Mouse (Mus musculus): ENCODE results near the gene Hadha.

The Hadha gene

DNA sequence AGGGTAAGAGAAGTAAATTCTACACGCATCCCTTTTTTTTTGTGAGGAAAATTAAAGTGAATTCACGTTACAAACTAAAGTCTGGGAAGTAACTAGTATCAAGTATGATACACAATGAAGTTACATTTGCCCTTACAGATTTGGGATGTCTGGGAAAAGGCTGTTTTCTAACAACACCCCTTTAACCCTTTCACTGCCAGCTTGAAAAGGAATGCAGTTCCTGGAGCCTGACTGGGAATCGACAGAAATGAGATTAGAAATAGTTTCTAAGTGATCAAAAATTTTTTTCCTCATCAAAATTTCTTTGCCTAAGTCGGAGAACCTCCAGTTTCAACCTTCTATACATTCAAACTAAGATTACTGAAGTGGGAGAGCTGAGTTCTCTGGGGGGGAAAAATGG is 949 bp downstream of the Hadha start:
- DNase-seq (ENCODE audit: low read depth, low spot score): peak; percentile 65

DNA sequence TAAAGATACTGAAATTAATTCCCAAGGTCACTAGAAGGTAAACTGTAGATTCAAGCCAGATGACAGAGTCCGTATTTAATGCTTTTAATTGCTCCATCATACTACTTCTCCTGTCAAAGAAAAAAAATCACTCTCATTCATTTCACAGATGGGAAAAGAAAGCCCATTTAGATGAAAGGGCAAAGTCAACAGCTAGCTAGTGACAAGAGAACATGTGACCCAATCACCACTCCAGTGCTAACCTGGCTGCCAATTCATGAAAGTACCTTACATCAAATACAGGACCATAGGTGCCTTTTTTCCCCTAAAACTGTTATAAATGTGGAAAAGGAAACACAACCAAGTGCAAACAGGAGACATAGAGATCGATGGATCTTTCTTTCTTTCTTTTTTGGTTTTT is 1.7 kb downstream of the Hadha start:
- DNase-seq (ENCODE audit: low read depth, low spot score): no peak

DNA sequence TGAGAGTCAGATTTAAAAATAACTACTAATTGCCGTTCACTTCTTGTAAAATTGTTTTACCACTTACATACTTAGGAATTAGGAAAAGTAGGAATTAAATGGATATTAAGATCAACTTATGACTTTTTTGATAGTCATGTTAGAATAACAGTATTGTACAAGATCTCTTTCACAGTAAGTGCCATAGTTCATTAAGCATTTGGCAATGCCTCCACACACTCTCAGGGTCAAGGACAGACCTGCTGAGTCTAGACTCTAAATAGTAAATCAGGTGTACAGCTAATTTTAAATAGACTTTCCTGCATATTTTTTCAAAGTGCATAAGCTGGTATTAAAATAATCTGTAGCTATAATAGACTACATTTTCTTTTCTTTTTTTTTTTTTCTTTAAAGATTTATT is 2.5 kb downstream of the Hadha start:
- DNase-seq (ENCODE audit: low read depth, low spot score): no peak

DNA sequence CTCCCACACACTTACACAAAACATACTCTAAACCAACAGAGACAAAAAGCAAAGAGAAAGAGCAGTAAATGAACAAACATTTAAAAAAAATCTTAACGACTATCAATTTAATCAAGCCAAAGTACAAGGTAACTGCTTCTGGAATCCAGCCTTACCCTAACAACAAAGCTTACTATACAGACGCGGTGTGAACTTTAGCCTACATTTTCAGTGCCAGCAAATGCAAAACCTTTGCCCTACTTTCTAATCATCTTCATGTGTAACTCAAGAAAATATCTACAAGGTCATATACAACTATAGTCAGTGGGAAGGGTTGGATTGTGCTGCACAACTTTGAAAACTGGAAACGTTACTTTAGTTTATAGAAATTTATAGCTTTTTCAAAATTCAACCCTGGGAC is 3.0 kb downstream of the Hadha start:
- no peak for DNase-seq (ENCODE audit: low read depth, low spot score)

- no peak for DNase-seq (ENCODE audit: low read depth, low spot score)
These were observed 6.6 kb downstream of the Hadha start for GRCm38 (mm10) chr5:30148133-30148920.

GRCm38 (mm10) chr5:30146526-30146925 is 8.4 kb downstream of the Hadha start:
- no peak for DNase-seq (ENCODE audit: low read depth, low spot score)

- DNase-seq (ENCODE audit: low read depth, low spot score): no peak
These were observed 16.8 kb downstream of the Hadha start for GRCm38 (mm10) chr5:30138193-30138592.

DNA sequence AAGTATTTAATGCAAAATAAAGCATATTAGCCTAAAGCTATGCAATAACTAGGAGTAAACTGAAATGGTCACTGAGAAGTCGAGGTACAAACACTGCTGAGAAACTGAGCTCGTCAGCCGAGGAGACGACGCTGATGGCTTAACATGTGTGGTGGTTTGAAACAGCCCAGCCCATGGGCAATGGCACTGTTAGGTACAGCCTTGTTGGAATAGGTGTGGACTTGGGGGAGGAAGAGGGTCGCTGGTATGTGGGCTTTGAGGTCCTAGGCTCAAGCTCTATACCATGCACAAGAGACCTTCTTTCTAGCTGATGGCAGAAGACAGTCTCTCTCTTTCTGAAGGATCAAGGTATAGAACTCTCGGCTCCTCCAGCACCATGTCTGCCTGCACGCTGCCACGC is 17.7 kb downstream of the Hadha start:
- DNase-seq (ENCODE audit: low read depth, low spot score): no peak

DNA sequence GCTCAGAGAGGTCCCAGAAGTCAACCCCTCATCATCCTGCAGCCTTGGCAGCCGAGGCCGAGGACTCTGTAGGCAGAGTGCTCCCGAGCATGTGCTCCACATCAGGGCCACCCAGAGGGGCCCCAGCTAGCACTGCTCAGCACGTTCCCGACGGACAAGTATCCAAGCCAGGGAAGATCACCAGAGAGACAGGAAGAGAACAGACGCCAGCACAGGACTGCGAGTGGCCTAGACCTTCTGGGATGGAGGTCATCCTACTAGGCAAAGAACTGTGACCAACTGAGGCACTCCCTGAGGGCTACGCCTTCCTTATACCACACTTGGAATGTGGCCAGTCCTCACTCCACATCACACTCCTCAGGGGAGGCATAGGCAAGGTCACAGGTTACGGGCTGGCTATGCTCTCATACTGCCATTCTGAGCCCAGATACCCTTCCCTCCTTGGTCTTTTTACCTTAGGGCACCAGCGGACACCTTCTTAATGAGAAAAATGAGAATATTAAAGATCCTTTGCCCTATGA is 19.2 kb downstream of the Hadha start:
- no peak for DNase-seq (ENCODE audit: low read depth, low spot score)

DNA sequence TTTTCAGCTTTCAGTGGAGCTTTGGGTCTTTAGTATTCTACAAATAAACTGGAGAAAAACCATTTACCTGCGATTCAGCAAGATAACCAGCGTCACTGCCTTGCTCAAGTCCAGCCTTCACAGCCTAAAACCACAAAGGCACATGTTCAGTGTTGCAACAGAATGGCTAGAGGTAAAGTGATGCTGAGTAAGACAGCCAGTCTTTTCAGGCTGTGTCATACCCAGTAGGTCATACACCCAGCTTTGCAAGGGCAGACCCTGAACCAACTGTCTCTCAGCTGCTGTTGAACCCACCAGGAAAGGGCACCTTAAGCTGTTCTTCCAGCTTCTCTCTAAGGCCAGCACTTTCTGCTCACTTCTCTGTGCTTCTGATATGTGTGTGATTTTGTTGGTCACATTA is 22.8 kb downstream of the Hadha start:
- no peak for DNase-seq (ENCODE audit: low read depth, low spot score)

DNA sequence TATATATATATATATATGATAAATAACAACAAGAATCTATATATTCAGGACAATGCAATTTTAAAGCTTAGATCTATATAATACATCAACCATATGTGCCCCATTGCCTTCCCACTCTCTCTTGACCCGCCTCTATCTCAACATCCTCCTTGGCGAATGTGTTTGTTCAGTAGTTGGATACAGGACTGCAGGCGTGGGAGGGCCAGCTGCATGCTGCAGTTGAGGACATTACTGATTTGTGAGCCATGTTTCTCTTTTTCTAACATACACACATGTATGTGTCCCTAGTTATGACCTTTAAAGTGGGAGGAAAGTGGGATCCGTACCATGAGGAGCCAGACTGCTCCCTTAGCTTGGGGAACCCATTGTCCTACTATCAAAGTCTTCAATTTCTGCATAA is 23.7 kb downstream of the Hadha start:
- no peak for DNase-seq (ENCODE audit: low read depth, low spot score)

DNA sequence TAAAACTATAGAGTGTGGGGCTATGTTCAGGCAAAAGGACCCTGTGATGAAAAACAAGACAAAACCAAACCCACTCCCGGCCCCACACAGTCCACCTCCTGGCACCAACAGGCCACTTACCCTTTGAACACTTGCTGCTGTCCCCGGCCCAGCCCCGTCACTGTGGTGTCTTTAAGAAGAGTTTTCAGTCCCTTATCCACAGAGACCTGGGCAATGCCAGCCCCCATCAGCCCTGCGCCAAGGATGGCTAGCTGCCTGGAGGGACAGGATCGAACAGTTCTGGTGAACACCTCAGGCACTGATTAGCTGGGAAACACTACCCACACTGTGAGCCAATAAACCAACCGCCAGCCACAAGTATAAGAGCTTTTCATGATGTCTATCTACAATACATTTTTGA is 26.3 kb downstream of the Hadha start:
- DNase-seq (ENCODE audit: low read depth, low spot score): no peak

- DNase-seq (ENCODE audit: low read depth, low spot score): no peak
These were observed 26.9 kb downstream of the Hadha start for GRCm38 (mm10) chr5:30127921-30128597.

DNA sequence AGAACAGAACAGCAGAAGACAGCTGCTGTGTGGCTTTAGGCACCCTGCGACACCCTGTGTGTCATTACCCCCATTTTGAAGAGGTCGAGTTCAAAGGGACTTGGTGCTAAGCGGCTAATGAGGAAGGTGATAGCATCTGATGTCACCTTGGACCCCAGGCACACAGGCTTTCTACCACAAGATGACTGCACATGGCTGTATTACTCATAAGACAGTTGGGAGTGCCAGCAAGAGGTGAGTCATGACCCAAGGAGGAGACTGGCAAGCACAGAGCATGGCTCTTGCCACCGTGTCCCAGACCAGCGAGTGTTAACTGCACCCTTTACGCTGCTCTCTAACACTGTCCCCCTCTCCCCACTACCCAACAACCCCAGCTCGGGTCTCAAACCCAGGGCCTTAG is 28.2 kb downstream of the Hadha start:
- peak; percentile 92 for DNase-seq (ENCODE audit: low read depth, low spot score)

GRCm38 (mm10) chr5:30125587-30125986 is 29.4 kb downstream of the Hadha start:
- DNase-seq (ENCODE audit: low read depth, low spot score): peak; percentile 61

GRCm38 (mm10) chr5:30122481-30122880 is 32.5 kb downstream of the Hadha start:
- DNase-seq (ENCODE audit: low read depth, low spot score): no peak

DNA sequence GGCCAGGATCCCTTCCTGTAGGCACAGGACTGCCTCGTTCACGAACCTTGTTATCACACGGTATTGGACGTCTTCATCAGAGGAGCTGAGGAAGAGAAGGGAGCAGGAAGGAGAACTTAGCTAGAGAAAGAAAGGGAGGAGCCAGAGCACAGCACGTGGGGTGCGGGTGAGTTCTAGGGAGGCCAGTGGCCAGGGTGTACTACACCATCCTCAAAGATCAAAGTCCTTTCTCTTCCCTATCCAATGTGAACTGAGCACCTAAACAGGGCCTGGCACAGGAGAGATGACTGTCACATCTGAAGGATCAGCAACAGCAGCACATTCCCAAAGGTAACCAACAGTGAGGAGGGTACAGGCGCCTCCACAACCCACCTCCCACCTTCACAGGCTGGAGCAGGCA is 34.9 kb downstream of the Hadha start:
- no peak for DNase-seq (ENCODE audit: low read depth, low spot score)

DNA sequence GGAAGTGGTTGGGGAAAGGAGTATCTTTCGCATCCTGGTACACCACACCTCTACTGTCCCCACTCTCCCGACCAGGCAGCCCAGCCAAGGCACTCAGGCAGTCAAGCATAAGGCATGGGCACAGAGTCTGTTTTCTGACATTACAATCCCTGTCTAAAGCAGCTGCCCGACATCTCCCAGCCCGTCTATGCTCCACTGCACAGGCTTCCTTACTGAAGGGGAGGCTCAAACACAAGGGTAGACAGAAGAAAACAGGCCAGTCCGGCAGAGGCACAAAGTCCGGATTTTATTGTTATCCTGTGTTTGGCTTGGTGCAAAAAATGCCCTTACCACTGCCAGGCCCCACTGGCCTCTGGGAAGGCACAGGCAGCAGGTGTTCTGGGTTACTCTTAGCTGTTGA is 35.8 kb downstream of the Hadha start:
- DNase-seq (ENCODE audit: low read depth, low spot score): no peak

DNA sequence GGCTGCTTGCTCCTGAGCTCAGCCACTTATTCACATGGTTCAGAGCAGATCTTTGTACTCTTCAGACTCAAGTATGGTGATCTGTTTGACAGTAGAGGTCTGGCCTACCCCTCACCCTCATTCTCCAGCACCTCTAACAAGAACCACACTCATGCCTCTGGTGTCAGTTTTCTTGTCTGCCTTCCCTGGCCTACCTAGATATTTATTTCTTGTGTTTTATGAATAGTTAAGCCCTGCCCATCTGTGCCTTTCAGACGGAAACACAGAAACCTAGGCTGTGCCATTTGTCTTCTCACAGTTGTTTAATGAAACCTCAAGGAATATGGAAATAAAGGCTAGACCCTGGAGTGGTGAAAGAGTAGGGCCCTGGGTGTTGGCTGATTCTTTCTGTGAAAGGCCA is 36.9 kb downstream of the Hadha start:
- no peak for DNase-seq (ENCODE audit: low read depth, low spot score)

DNA sequence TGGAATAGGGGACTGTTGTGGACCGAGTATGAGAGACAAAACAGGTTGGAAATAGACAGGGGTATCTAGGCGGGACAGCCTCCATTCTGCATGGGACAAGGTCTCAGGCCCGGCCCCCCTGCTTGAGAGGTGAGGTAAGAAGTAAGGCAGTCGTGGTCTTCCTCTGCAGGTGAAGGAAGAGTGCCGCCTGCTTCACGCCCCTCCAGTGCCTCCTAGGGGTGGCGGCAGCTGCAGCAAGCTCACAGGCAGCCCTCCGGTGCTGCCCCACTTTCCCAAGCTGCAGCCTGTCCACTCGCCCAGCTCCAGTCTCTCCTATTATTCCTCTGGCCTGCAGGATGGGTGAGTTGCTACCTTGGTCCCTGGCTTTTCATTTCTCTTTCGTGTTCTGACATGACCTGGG is 39.2 kb downstream of the Hadha start:
- no peak for DNase-seq (ENCODE audit: low read depth, low spot score)

DNA sequence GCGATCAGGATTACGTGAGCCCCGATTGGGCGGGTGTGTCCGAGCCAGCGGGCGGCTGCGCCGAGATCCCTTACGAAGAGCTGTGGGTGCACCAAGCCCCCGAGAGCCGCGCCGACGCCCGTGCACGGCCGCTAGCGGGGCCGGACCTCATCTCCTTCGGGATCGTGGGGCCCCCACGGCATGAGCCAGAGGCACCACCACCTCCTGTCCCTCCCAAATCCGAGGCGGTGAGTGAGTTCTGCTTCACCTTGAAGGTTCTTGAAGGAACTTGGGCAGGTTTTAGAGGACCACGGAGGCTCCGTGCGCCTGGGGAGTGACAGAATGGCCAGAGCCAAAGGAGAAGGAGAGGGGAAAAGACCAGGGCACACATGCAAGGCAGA is 40.2 kb downstream of the Hadha start:
- DNase-seq (ENCODE audit: low read depth, low spot score): no peak

DNA sequence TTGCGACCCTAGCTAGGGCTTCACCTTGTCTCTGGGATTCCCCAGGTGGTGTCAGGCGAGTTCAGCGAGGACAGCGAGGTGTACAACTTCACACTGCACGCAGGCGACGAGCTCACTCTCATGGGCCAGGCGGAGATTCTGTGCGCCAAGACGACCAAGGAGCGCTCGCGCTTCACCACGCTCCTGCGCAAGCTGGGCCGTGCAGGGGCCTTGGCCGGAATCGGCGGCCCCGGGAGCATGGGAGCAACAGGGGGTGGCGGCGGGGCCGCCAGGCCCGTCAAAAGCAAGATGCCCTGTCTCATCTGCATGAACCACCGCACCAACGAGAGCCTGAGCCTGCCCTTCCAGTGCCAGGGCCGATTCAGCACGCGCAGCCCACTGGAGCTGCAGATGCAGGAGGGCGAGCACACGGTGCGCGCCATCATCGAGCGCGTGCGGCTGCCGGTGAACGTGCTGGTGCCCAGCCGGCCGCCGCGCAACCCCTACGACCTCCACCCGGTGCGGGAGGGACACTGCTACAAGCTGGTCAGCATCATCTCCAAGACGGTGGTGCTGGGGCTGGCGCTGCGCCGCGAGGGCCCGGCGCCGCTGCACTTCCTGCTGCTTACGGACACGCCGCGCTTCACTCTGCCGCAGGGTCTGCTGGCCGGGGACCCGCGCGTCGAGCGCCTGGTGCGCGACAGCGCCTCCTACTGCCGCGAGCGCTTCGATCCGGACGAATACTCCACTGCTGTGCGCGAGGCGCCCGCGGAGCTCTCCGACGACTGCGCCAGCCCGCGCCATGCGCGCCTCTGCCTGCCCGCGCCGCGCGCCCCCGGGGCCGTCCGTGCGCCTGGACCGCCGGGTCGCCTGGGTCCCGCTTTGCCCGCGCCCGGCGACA is 40.8 kb downstream of the Hadha start:
- no peak for DNase-seq (ENCODE audit: low read depth, low spot score)

Data from 3T3-L1 (cell line).